Mouse (Mus musculus): ENCODE measurements at regions not wholly inside any gene's neighbourhood (a gene's known extent, or its start where the extent isn't known, plus 50 kb on each side); places are given as distances from the start of the nearest gene placed in this dataset.

DNA sequence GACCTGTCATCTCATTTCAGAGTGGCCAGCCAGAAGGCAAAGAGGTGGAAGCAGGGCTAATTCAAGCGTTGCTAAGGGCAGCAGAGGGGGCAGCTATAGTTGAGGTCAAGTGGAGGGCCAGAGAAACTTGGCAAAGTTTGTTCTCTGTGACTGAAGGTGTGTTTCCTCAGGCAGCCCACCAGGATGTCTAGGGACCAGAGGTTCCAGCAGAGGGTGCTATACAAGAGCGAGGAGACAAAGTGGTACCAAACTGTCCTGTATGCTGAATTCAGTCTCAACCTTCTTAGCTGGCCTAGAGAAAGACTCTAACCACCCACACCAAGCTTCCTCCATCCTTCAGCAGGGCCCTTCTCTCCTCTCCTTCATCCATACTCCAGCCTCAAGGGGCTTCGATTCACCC lies 62.2 kb upstream of the Lbx1 start:
- TF ChIP-seq CTCF (IDR thresholded peaks at IDR 0.05; ENCODE audit: insufficient read depth, low read length) (peak; percentile 54), POLR2A (IDR thresholded peaks at IDR 0.05; ENCODE audit: borderline replicate concordance, extremely low read depth, low read depth, low read length) (no peak)
